Mouse (Mus musculus): ENCODE measurements at regions not wholly inside any gene's neighbourhood (a gene's known extent, or its start where the extent isn't known, plus 50 kb on each side); places are given as distances from the start of the nearest gene placed in this dataset.

DNA sequence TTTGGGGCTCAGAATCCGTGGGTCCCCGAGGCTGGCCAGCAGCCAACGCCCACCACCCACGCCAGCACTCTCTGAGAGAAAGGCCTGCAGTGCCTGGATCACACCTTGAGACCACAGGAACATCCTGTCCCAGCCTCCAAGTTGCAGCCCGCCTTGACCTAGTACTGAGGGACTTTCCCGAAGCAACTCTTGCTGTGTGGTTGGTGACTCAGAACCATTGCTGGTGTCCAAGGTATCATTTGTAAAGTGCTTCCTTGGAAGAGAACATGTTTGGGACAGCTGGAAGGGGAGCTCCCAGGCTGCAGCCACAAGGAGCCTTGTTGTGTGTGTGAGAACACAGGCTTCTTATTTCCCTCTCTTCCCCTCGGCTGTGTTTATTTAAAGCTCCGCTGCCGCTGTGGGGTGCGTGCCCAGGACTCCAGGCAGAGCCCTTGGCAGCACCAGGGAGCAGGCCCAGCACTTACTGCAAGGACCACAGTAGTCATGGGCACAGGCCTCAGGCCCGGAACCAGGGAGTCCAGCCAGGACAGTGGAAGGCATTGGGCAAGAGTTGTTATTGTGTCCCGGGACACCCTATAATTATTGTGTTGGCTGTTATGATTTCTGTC, 2153.8 kb upstream of the Gm7489 start:
- peak overlapping the region; percentile 9; the same call in 1 of the 2 replicates for H3K27ac ChIP-seq (replicated peaks; ENCODE audit: low read depth, low read length)
- H3K4me3 ChIP-seq (replicated peaks; ENCODE audit: low read length): no peak overlapping the region
- no peak for ATAC-seq (ENCODE audit: low FRiP score, low read depth)
- H3K27me3 ChIP-seq (ENCODE audit: control insufficient read depth, insufficient read depth, low read length): no peaks in the 10 kb centered on the region
- H3K9me3 ChIP-seq (ENCODE audit: control insufficient read depth, low read length): peaks cover 3% of the 10 kb centered on the region; the same call in 1 of the 2 replicates
- TF ChIP-seq POLR2A (IDR thresholded peaks at IDR 0.05; ENCODE audit: borderline replicate concordance, extremely low read depth, insufficient read depth, insufficient read length): no peak
- H3K4me2 ChIP-seq (replicated peaks; ENCODE audit: low read depth, low read length, severe bottlenecking): no peak overlapping the region
- H3K4me1 ChIP-seq (ENCODE audit: control insufficient read depth, insufficient read depth, low read length): 0 out of 2 replicates have a peak, but pooled peaks cover 4% of the 10 kb centered on the region
- H3K36me3 ChIP-seq (ENCODE audit: control insufficient read depth, insufficient read depth, low read length): no peaks in the 10 kb centered on the region
- 59% methylated on average over 12 of the region's 12 CpGs for WGBS
- 0 out of 2 replicates have a peak overlapping the region, but pooled peaks have one; percentile 4 for H3K9ac ChIP-seq (ENCODE audit: low read depth, low read length, severe bottlenecking)
- no peak for DNase-seq (ENCODE audit: low spot score)

DNA sequence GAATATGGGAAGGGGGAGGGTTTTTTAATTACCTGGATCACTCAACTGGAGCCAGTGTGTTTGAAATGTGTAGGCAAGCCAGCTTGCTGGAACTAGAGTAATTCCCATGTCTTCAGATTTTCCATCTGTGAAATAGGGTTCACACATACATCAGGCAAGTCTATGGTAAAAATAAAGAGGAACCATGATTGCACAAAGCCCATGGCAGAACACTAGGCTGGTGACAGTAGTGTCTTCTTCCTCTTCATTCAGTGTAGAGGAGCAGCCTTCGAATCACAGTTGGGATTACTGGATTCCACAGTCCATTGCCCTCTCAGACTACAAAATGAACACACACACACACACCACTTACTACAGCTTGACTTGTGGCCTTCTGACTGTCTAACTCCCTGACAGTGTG, 2150.5 kb upstream of the Gm7489 start:
- TF ChIP-seq POLR2A (IDR thresholded peaks at IDR 0.05; ENCODE audit: borderline replicate concordance, extremely low read depth, insufficient read depth, insufficient read length): no peak
- no peak for ATAC-seq (ENCODE audit: low FRiP score, low read depth)
- Histone ChIP-seq H3K9me3 (ENCODE audit: control insufficient read depth, low read length) (peaks cover 3% of the 10 kb centered on the region; the same call in 1 of the 2 replicates), H3K36me3 (ENCODE audit: control insufficient read depth, insufficient read depth, low read length) (no peaks in the 10 kb centered on the region), H3K4me1 (ENCODE audit: control insufficient read depth, insufficient read depth, low read length) (0 out of 2 replicates have a peak, but pooled peaks cover 4% of the 10 kb centered on the region), H3K27ac (replicated peaks; ENCODE audit: low read depth, low read length) (no peak overlapping the region), H3K4me2 (replicated peaks; ENCODE audit: low read depth, low read length, severe bottlenecking) (no peak overlapping the region), H3K27me3 (ENCODE audit: control insufficient read depth, insufficient read depth, low read length) (no peaks in the 10 kb centered on the region), H3K4me3 (replicated peaks; ENCODE audit: low read length) (no peak overlapping the region), H3K9ac (ENCODE audit: low read depth, low read length, severe bottlenecking) (no peak overlapping the region)
- DNase-seq (ENCODE audit: low spot score): no peak
- WGBS: 92% methylated on average over 1 of the region's 1 CpGs

Data from limb, embryonic 14.5 days (tissue).